1 mouse cellular context compared by ENCODE assay signal in genomic region chr17:35695289-35695688, GRCm38 (mm10).
TF ChIP-seq lines count a peak whose summit lies in the region.

No protein-coding gene starts in this region.

TF ChIP-seq in MEL, 35 proteins besides CTCF, POLR2A, EP300 and RAD21:
- TF ChIP-seq SMC3 (IDR thresholded peaks at IDR 0.05; ENCODE audit: low read depth, low read length) (0 out of 2 replicates have a peak, but pooled peaks have one; percentile 26), TBP (IDR thresholded peaks at IDR 0.05; ENCODE audit: low read depth, low read length) (no peak)
